Mouse (Mus musculus) left cerebral cortex, adult 2 months (tissue): ENCODE measurements at regions not wholly inside any gene's neighbourhood (a gene's known extent, or its start where the extent isn't known, plus 50 kb on each side); places are given as distances from the start of the nearest gene placed in this dataset.
"Not testable (repeated sequence)": the region's sequence is repeated elsewhere in the genome, so short reads cannot be mapped to it uniquely, and the experiment has no call there.

Experiments used
- DNase-seq, 2 experiments: peaks; one replicate each; pipeline ENCODE4 v3.0.0; 2021 to 2022; ENCODE audit warnings: low spot score in 2 of 2, mixed read lengths in 1 of 2; ENCODE audit errors: extremely low spot score in 1 of 2
- H3K27ac ChIP-seq: fragments of 200-600 bp; 2 replicates; pipeline ENCODE4 v1.8.1; 2022
- H3K4me3 ChIP-seq: fragments of 200-600 bp; 2 replicates; pipeline ENCODE4 v1.8.1; 2022
- CTCF ChIP-seq: fragments of 200-600 bp; IDR thresholded peaks from 2 replicates; pipeline ENCODE4 v1.8.1; 2022; ENCODE audit warnings: antibody characterized with exemption, mild to moderate bottlenecking, moderate library complexity
- intact Hi-C: fragments of 180-260 bp; cut with DNase I; formaldehyde crosslinking; loops from one replicate; pipeline ENCODE4 v1.15.1; 2025

DNA sequence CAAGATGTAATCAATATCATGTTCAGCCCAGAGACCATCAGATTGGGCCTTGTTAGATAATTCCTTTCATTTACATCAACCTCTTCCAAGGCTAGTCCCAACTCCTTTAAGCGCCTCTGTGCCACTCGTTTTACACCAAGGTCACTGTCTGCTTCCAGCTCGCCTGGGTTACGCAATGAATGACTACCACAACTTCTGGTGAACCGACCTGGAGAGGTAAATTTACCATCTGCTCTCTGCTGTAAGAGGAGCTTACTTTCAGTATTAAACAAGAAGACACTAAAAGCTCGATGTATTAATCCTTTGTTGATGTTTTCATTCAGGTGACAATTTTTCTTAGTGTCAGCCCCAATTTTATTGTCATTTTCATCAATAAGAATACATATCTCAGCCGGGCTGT, 51.7 kb upstream of the Fam174b start:
- H3K27ac ChIP-seq: no peak overlapping the region
- no peak overlapping the region for H3K4me3 ChIP-seq
- intact Hi-C loops: no loop called here
- DNase-seq: no peak
- no peak for TF ChIP-seq CTCF

- intact Hi-C loops: loop anchor here (2.0 kb wide), 1 partner anchor 21 kb away; no protein-coding TSS in a partner anchor
- not testable (repeated sequence) for DNase-seq, H3K4me3 ChIP-seq, H3K27ac ChIP-seq
These were observed 53.9 kb upstream of the Fam174b start for GRCm38 (mm10) chr7:73686245-73686644.

DNA sequence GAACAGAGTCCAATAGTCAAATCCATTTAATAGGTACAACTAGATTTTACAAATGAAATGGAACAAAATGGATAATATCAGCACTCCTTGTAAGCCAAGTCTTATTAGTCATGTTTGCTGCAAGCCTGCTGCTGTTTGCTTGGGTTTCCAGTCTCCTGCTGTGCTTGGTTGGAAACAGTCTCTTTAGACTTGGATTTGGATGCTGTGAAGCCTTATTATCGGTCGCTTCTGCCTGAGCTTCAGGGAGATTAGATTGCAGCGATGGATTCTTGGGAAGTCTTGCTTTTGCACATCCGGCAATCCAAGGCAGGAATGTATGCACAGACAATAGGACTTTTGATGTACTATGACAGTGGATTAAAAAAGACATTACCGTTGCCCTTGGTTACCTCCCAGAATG, 57.3 kb upstream of the Fam174b start:
- DNase-seq: no peak
- intact Hi-C loops: no loop called here
- no peak overlapping the region for H3K4me3 ChIP-seq
- no peak overlapping the region for H3K27ac ChIP-seq
- no peak for TF ChIP-seq CTCF

DNA sequence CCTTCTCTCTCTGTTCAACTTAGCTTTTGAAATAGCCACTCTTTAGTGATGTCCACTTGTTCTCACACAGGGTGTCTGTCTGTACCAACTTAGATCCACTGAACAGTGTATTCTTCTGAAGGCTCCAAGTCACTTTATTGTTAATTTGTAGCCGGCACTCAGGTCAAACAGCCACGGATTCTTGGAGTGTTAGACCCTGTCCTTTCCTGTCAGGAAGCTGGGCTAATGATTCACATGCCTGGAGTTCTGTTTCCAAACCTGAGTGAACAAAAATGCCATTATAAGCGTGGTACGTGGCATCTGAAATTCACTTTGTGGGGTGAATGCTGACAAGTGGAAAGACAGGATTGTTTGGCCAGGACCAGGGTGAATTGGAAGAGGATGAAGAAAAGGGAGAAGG, 69.5 kb upstream of the Fam174b start:
- Histone ChIP-seq H3K27ac (no peak overlapping the region), H3K4me3 (no peak overlapping the region)
- TF ChIP-seq CTCF: no peak
- no peak for DNase-seq
- intact Hi-C loops: no loop called here

DNA sequence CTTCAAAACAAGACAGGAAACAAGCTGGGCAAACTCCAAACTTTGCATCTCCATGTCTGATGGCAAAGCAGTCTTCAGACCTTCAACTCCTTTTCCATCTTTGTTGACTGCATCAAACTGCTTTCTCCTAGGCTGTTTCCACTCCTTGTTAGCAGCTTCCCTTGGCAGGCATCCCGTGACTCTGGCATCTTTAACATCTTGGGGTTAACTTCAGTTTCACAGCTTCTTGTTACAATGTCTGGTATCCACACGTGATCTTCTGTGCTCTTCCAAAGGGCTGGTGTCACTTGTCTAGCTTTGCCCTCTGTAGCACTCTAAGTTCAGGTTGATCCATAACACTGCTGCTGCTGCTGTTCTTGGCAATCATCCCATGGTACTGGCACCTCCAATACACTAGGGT, 71.3 kb upstream of the Fam174b start:
- intact Hi-C loops: no loop called here
- no peak overlapping the region for H3K27ac ChIP-seq
- H3K4me3 ChIP-seq: no peak overlapping the region
- no peak for TF ChIP-seq CTCF
- DNase-seq: no peak

GRCm38 (mm10) chr7:73666921-73667675, 73.0 kb upstream of the Fam174b start:
- TF ChIP-seq CTCF: no peak
- H3K4me3 ChIP-seq: no peak overlapping the region
- intact Hi-C loops: no loop called here
- no peak overlapping the region for H3K27ac ChIP-seq
- DNase-seq: no peak

GRCm38 (mm10) chr7:73664962-73665361, 75.1 kb upstream of the Fam174b start:
- no peak for DNase-seq
- no peak for TF ChIP-seq CTCF
- intact Hi-C loops: loop anchor here (2.0 kb wide), 1 partner anchor 22 kb away; no protein-coding TSS in a partner anchor
- Histone ChIP-seq H3K27ac (no peak overlapping the region), H3K4me3 (no peak overlapping the region)

DNA sequence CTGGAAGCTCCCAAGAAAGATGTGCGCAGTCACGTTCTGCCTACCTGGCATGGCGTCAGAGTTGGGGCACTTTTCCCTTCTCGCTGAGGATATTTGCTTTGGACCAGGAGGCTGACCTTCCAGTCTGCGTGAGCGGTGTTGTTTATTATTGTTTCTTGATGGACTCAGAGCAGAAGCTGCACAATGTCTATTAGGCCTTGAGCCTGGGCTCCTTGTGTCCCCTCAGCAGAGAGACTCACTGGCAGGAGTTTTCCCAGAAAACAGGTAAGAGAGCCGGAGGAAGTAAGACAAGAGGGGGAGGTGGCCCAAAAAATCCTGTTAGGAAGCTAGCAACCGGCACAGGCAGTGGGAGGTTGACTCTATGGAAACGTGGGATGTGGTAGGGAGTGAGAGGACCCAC, 77.6 kb upstream of the Fam174b start:
- H3K4me3 ChIP-seq: no peak overlapping the region
- DNase-seq: peak in 1 of 2 experiments; percentile 9
- TF ChIP-seq CTCF: no peak
- no peak overlapping the region for H3K27ac ChIP-seq
- intact Hi-C loops: no loop called here

DNA sequence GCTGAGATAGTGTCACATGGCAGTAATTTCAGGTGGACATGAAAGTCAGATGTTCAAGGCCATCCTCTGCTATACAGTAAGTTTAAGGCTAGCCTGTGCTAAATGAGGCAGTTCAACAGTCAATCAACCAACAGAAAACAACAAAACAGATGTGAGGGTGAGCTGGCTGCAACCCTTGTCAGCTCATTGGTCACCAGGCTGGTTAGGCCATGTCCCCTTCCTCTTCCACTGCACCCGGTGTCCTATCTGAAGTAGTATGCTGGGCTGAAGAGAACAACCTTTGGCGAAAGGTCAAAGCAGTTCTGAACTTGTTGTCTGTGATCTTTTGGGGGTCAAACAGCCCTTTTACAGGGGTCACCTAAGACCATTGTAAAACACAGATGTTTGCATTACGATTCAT, 78.2 kb upstream of the Fam174b start:
- Histone ChIP-seq H3K27ac (no peak overlapping the region), H3K4me3 (no peak overlapping the region)
- intact Hi-C loops: no loop called here
- DNase-seq: no peak
- TF ChIP-seq CTCF: no peak

DNA sequence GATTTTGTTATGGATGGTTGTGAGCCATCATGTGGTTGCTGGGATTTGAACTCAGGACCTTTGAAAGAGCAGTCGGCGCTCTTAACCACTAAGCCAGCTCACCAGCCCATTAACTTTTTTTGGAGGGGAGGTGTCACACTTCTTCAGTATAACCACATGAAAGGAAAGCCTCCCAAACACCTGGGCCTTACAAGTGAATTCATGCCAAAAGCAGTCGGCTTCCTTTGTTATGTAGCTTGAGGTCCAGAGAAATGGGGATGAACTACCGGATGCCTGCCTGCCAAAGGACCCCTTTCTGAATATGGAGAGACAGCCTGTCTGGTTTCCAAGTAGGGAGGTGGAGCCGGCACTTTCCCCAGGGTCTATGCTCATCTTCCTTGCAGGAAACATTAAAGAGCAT, 80.6 kb upstream of the Fam174b start:
- no peak for TF ChIP-seq CTCF
- DNase-seq: peak in 1 of 2 experiments; percentile 6
- no peak overlapping the region for H3K4me3 ChIP-seq
- no peak overlapping the region for H3K27ac ChIP-seq
- intact Hi-C loops: loop anchor here (5.0 kb wide), 2 partner anchors 43 to 448 kb away; no protein-coding TSS in a partner anchor

DNA sequence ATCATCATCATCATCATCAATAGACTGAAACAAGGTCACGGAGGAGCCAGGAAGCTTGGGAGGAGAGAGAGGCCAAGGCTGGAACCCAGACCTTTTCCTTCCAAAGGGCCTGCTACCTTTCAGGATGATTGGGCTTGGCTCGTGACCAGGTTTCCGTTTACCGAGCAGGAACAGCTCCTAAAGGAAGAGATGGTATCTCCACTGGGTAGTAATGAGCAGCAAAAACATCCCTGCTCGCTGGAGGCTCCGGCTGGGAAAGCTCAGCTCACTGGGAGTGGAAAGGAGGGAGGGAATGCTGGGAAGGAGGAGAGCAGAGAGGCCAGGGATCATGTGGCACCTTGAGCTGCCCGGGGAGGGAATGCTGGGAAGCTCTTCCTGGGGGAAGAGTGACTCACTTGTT, 82.8 kb upstream of the Fam174b start:
- no peak for TF ChIP-seq CTCF
- Histone ChIP-seq H3K27ac (no peak overlapping the region), H3K4me3 (no peak overlapping the region)
- peak in 1 of 2 experiments; percentile 5 for DNase-seq
- intact Hi-C loops: loop anchor here (5.0 kb wide), 2 partner anchors 45 to 450 kb away; no protein-coding TSS in a partner anchor

DNA sequence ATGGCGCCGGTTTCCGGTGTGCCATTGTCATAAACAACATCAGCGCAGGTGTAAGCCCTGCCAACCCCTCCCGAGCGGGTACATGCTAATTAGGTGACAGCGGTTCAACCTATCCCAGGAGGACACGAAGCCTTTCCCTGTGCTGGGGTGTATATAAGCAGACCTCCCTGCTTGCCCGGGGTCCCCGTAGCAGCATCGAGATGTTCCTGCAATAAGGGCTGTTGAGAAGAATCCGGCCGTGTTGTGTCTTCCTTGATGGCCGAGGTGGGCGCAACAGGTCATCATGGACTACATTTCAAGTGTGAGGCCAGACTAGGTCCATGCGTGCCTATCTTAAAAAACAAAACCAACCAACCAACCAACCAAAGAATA, 83.7 kb upstream of the Fam174b start:
- intact Hi-C loops: loop anchor here (5.0 kb wide), 2 partner anchors 46 to 451 kb away; no protein-coding TSS in a partner anchor
- not testable (repeated sequence) for H3K4me3 ChIP-seq, H3K27ac ChIP-seq, DNase-seq
